Mouse (Mus musculus) C2C12 (cell line): ENCODE results near the gene Lasp1. TPM values are rescaled to one million over a fixed set of nuclear protein-coding genes. Genes with fewer than 3 reads are reported as not detected.
"Not testable (repeated sequence)": the region's sequence is repeated elsewhere in the genome, so short reads cannot be mapped to it uniquely, and the experiment has no call there.

Source experiments
- H3K27me3 ChIP-seq: one replicate; pipeline ENCODE4 v1.6.1; 2011; ENCODE audit not compliant: control insufficient read depth, insufficient read depth, insufficient read length
- H3K36me3 ChIP-seq: one replicate; pipeline ENCODE4 v1.6.1; 2011; ENCODE audit not compliant: control insufficient read depth, insufficient read depth
- H3K4me3 ChIP-seq: one replicate; pipeline ENCODE4 v1.5.1; 2011; ENCODE audit warnings: mild to moderate bottlenecking, control low read depth; ENCODE audit not compliant: poor library complexity, insufficient read depth, severe bottlenecking
- H3K79me2 ChIP-seq: one replicate; pipeline ENCODE4 v1.6.1; 2011; ENCODE audit not compliant: control insufficient read depth, insufficient read depth
- H3K79me3 ChIP-seq: one replicate; pipeline ENCODE4 v1.6.1; 2011; ENCODE audit warnings: low read depth, control low read depth
- H3ac ChIP-seq: one replicate; pipeline ENCODE3; 2011; ENCODE audit warnings: low read depth; ENCODE audit not compliant: control insufficient read depth, insufficient read length
- CEBPB ChIP-seq: IDR thresholded peaks from one replicate; pipeline ENCODE4 v1.6.1; 2011; ENCODE audit warnings: low read depth, mild to moderate bottlenecking, control low read depth, moderate library complexity
- CTCF ChIP-seq: IDR thresholded peaks from one replicate; pipeline ENCODE4 v1.5.1; 2011; ENCODE audit not compliant: control insufficient read depth, insufficient read depth, insufficient read length
- FOSL1 ChIP-seq: IDR thresholded peaks from one replicate; pipeline ENCODE4 v1.8.0; 2011; ENCODE audit warnings: mild to moderate bottlenecking, low read length; ENCODE audit not compliant: poor library complexity, insufficient read depth, severe bottlenecking
- MAX ChIP-seq: IDR thresholded peaks from one replicate; pipeline ENCODE4 v1.6.1; 2011; ENCODE audit warnings: mild to moderate bottlenecking, control low read depth
- MYOD1 ChIP-seq: IDR thresholded peaks from one replicate; pipeline ENCODE4 v1.6.1; 2011; ENCODE audit warnings: low read depth; ENCODE audit not compliant: control insufficient read depth, insufficient read length
- MYOG ChIP-seq: IDR thresholded peaks from one replicate; pipeline ENCODE4 v1.6.1; 2011; ENCODE audit not compliant: control insufficient read depth, insufficient read length; ENCODE audit errors: extremely low read depth
- USF1 ChIP-seq: IDR thresholded peaks from one replicate; pipeline ENCODE4 v1.6.1; 2011; ENCODE audit warnings: low read depth, mild to moderate bottlenecking, control low read depth, moderate library complexity
- polyA plus RNA-seq: library from polyadenylated mRNA; unstranded; fragments of >200 nt; fragmentation: generic; extraction: Trizol; gene quantifications from one replicate; pipeline ENCODE4 v1.2.1, GENCODE M21; 2012; ENCODE audit warnings: missing spikeins

Lasp1 gene
- polyA plus RNA-seq, 1 experiment: 219 TPM

DNA sequence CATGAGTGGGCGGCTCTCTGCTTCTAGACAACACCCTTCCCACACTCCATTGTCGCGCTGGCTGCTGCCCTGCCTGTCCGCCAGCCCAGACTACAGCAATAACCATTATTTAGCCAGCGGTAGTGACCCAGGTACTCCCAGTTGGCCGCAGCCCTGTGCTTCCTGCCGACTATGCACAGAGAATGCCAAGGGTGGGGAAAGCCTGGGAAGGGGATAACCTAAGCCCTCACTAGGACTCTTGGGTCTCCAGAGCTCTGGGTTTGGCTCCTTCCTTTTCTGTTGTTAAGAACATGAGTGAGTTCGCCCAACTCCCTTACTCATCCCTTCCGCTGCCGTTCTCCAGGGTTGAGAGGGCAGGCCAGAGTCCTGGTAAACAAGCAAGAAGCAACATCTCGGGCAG is 33.2 kb downstream of the Lasp1 start:
- H3K36me3 ChIP-seq: peaks cover 96% of the 10 kb centered on the region
- TF ChIP-seq MAX: no peak
- H3K4me3 ChIP-seq: no peak overlapping the region
- H3K79me2 ChIP-seq: peaks cover 58% of the 10 kb centered on the region
- H3K79me3 ChIP-seq: peaks cover 43% of the 10 kb centered on the region
- no peak overlapping the region for H3ac ChIP-seq
- no peaks in the 10 kb centered on the region for H3K27me3 ChIP-seq

DNA sequence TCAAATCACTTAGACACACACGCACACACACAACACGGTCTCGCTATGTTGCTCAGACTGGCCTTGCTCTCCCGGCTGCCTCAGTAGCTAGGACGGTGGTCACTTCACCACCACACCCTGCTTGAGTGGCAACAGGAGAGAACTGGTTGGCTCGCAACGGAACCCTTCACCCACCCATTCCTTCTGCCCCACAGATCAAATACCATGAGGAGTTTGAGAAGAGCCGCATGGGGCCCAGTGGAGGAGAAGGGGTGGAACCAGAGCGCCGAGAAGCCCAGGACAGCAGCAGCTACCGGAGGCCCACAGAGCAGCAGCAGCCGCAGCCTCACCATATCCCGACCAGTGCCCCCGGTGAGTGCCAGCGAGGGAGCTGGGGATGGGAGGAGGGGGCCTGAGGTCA is 34.6 kb downstream of the Lasp1 start:
- TF ChIP-seq MAX (no peak), MYOG (no peak), MYOD1 (no peak), FOSL1 (no peak), CEBPB (no peak), CTCF (no peak), USF1 (no peak)
- Histone ChIP-seq H3K4me3 (no peak overlapping the region), H3K79me3 (peaks cover 35% of the 10 kb centered on the region), H3K27me3 (no peaks in the 10 kb centered on the region), H3K36me3 (peaks cover 96% of the 10 kb centered on the region), H3K79me2 (peaks cover 45% of the 10 kb centered on the region), H3ac (no peak overlapping the region)

DNA sequence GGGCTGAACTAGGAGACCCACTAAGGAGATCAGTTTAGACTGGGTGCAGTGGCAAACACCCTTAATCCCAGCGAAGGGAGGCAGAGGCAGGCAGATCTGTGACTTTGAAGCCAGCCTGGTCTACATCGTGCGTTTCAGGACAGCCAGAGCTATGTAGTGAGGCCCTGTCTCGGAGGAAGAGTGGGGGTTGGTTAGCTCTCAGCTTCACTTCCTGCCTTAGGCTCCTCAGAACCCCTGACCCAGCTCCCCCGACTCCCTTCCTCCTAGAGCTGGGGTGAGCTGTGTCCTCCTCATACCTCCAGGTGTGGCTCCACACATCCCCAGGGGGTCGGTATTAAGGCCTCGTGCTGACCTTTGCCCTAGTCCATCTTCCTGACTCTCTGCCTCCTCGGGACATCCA is 37.7 kb downstream of the Lasp1 start:
- TF ChIP-seq FOSL1 (no peak), MYOD1 (no peak), CTCF (no peak), MAX (no peak), USF1 (no peak), CEBPB (no peak), MYOG (no peak)
- H3K36me3 ChIP-seq: peaks cover 75% of the 10 kb centered on the region
- H3ac ChIP-seq: no peak overlapping the region

DNA sequence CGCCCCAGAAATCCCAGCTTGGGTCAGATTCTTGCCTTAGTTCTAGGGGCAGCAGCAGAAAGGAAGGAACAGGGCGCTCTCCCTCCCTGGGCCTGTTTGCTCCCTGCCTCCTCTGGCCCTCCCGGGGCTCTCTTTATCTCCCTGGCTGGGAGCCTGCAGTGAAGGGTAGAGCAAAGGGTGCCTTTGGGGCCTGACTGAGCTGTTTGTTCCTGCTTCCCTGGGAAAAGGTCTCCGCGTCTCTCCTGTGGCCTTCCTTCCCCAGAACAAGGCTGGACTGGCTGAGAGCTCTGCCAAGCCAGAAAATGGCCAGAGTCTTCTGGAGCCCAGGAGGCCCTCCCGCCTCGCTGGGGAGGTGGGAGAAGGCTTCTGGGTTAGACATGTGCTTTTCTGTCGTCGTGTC is 38.3 kb downstream of the Lasp1 start:
- H3K79me3 ChIP-seq, H3K27me3 ChIP-seq, H3K4me3 ChIP-seq, H3K79me2 ChIP-seq, H3ac ChIP-seq: not testable (repeated sequence)
- H3K36me3 ChIP-seq: peaks cover 70% of the 10 kb centered on the region

More for the DNA sequence above, 37.7 kb downstream of the Lasp1 start:
- no peak overlapping the region for H3K4me3 ChIP-seq
- H3K79me2 ChIP-seq: peaks cover 13% of the 10 kb centered on the region
- H3K79me3 ChIP-seq: peaks cover 11% of the 10 kb centered on the region
- H3K27me3 ChIP-seq: no peaks in the 10 kb centered on the region

DNA sequence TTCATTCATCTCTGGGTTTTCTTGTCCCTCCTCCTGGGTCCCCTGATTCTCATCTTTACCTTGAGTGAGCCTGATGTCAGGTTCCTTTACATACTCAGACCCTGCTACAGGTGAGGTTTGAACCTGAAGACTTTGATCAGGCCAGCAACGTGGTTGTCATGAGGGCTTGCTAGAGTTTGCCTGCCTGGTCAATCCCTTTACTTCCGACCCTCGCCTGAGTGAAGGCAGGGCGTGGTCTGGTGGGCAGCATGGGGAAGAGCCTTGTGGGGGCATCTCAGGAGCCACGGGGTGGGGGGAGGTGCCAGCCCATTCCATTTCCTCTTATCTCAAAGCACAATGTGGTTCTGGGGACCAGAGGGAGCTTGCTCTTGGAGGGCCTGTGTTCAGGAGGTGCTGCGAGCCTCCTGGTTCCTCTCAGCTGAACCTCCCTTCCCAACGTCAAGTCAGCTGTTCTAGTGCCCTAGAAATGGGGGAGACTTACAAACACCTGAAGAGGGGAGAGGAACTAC is 38.9 kb downstream of the Lasp1 start:
- H3K79me3 ChIP-seq: peaks cover 3% of the 10 kb centered on the region
- H3K27me3 ChIP-seq: no peaks in the 10 kb centered on the region
- peaks cover 64% of the 10 kb centered on the region for H3K36me3 ChIP-seq
- no peak overlapping the region for H3ac ChIP-seq
- TF ChIP-seq CTCF (no peak), MYOD1 (no peak), FOSL1 (no peak), CEBPB (no peak), MYOG (no peak), MAX (no peak), USF1 (no peak)
- H3K79me2 ChIP-seq: peaks cover 2% of the 10 kb centered on the region
- no peak overlapping the region for H3K4me3 ChIP-seq

DNA sequence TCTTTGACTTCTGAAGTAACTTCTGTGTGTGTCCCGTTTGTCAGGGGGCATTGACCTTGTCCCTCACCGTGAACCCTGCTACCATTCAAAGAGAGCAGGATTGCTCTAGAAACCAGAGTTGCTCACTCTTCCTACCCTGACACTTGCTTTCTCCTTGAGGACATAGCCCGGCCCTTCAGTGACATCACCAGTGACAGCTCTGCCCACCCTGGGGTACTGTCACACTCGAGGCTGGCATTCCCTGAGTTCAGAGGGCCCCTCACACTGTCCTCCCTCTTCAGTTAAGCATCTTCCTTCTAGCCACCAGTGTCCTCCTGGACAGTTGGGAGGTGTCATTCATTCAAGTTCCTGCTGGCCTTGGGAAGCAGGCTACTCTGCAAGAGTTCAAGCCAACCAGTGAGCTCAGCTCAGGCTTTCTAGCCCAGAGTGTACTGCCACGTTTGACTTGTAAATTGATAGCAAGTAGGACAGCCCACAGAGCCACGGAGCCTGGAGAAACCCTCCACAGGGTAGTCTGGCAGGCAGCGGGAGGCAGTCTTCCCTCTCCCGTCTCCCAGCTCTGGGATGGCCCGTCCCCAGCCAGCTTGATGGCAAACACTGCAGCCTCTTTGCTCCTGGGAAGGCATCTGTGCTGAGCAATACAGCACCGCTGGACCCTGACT is 40.1 kb downstream of the Lasp1 start:
- Histone ChIP-seq H3ac (no peak overlapping the region), H3K79me3 (peaks cover 3% of the 10 kb centered on the region), H3K36me3 (peaks cover 52% of the 10 kb centered on the region), H3K4me3 (no peak overlapping the region), H3K79me2 (no peaks in the 10 kb centered on the region), H3K27me3 (no peaks in the 10 kb centered on the region)
- no peak for TF ChIP-seq MYOG
- TF ChIP-seq CTCF: no peak
- no peak for TF ChIP-seq USF1
- TF ChIP-seq FOSL1: no peak
- TF ChIP-seq CEBPB: no peak
- no peak for TF ChIP-seq MAX
